20 mouse cellular contexts compared by ENCODE assay signal in the genomic region with DNA sequence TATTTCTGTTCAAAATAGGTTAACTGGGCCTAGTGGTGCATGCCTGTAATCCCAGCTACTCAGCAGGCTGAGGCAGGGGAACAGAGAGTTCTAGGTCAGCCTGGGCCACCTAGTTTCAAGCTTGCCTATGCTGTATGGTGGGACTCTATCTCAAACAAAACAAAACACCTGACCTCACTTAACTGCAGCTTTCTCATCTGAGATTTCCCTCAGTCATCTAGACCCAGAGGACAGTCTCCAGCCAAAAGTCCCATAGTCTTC. TPM values are rescaled to one million over a fixed set of nuclear protein-coding genes. Genes with fewer than 3 reads are reported as not detected.
DNase-seq lines count a peak whose midpoint lies in the region; ATAC-seq lines count a peak whose summit lies in the region.
"Had no signal": no experiment of that assay in that cellular context is flagged by ENCODE, and none has a peak within 500 bp of the region (broad histone marks: within the 10 kb centered on the region; RNA-seq: fewer than 3 reads in every experiment).

No protein-coding gene starts in this region.

- H3K27me3 ChIP-seq in forebrain, embryonic 13.5 days = no peaks in the 10 kb centered on the region
- no peaks in the 10 kb centered on the region for H3K27me3 ChIP-seq in limb, embryonic 13.5 days
- H3K27me3 ChIP-seq: CH12.LX; heart, embryonic 12.5 days; hindbrain, embryonic 15.5 days; limb, embryonic 15.5 days; midbrain, embryonic 13.5 days; neural tube, embryonic 13.5 days had no signal

- H3K9ac ChIP-seq in forebrain, embryonic 13.5 days = no peak overlapping the region
- no peak overlapping the region for H3K9ac ChIP-seq in limb, embryonic 13.5 days
- H3K9ac ChIP-seq: heart, embryonic 12.5 days; hindbrain, embryonic 15.5 days; limb, embryonic 15.5 days; midbrain, embryonic 13.5 days; neural tube, embryonic 13.5 days had no signal

- peak; percentile 50; the same call in 1 of the 2 replicates for ATAC-seq in common myeloid progenitor, adult 5-6 weeks (replicated peaks; ENCODE audit: low read depth, poor library complexity, severe bottlenecking)
- ATAC-seq in forebrain, embryonic 13.5 days = no peak
- peak; percentile 16; the same call in 1 of the 2 replicates for ATAC-seq in limb, embryonic 13.5 days (ENCODE audit: low FRiP score, low read depth)
- ATAC-seq: intestine, embryonic 16.5 days; lung, postnatal 0 days; midbrain, embryonic 13.5 days had no signal

- H3K9me3 ChIP-seq in forebrain, embryonic 13.5 days (replicated peaks) = no peaks in the 10 kb centered on the region
- H3K9me3 ChIP-seq in limb, embryonic 13.5 days = 0 out of 2 replicates have a peak, but pooled peaks cover 3% of the 10 kb centered on the region
- H3K9me3 ChIP-seq: hindbrain, embryonic 15.5 days; limb, embryonic 15.5 days; midbrain, embryonic 13.5 days; neural tube, embryonic 13.5 days had no signal

- no peaks in the 10 kb centered on the region for H3K36me3 ChIP-seq in forebrain, embryonic 13.5 days (ENCODE audit: poor library complexity, severe bottlenecking)
- no peaks in the 10 kb centered on the region for H3K36me3 ChIP-seq in limb, embryonic 13.5 days
- H3K36me3 ChIP-seq: heart, embryonic 12.5 days; hindbrain, embryonic 15.5 days; limb, embryonic 15.5 days; midbrain, embryonic 13.5 days; neural tube, embryonic 13.5 days had no signal

- H3K4me1 ChIP-seq in forebrain, embryonic 13.5 days = peaks cover 24% of the 10 kb centered on the region
- peaks cover 10% of the 10 kb centered on the region for H3K4me1 ChIP-seq in limb, embryonic 13.5 days

- H3K4me3 ChIP-seq in forebrain, embryonic 13.5 days = no peak overlapping the region
- H3K4me3 ChIP-seq in limb, embryonic 13.5 days = no peak overlapping the region
- H3K4me3 ChIP-seq: heart, embryonic 12.5 days; hindbrain, embryonic 15.5 days; limb, embryonic 15.5 days; midbrain, embryonic 13.5 days; neural tube, embryonic 13.5 days had no signal

- peak; percentile 53 for DNase-seq in gastrocnemius, adult 18-20 months (ENCODE audit: low spot score)
- no peak for DNase-seq in gastrocnemius, postnatal 14 days
- no peak for DNase-seq in cerebellum, adult 9-11 months
- no peak for DNase-seq in cerebellum, adult 11-12 months
- DNase-seq: adrenal gland, postnatal 14 days; cerebellum, adult 11 months; cerebellum, postnatal 36 days; kidney, postnatal 10 days; thymus, postnatal 36 days had no signal

- intact Hi-C loops in gastrocnemius, postnatal 14 days (cut with DNase I; ENCODE audit: low total_unique reads) = no loop called here

- 0 out of 2 replicates have a peak overlapping the region, but pooled peaks have one; percentile 4 for H3K4me2 ChIP-seq in forebrain, embryonic 13.5 days
- H3K4me2 ChIP-seq in limb, embryonic 13.5 days (replicated peaks) = no peak overlapping the region
- H3K4me2 ChIP-seq: heart, embryonic 12.5 days; hindbrain, embryonic 15.5 days; limb, embryonic 15.5 days; midbrain, embryonic 13.5 days; neural tube, embryonic 13.5 days had no signal

- no peak overlapping the region; the same call in 1 of the 2 replicates for H3K27ac ChIP-seq in forebrain, embryonic 13.5 days
- no peak overlapping the region for H3K27ac ChIP-seq in limb, embryonic 13.5 days
- H3K27ac ChIP-seq: hindbrain, embryonic 15.5 days; limb, embryonic 15.5 days; midbrain, embryonic 13.5 days; neural tube, embryonic 13.5 days had no signal

RNA-seq across cellular contexts. Expression of a gene that starts 27.0 kb away (rescaled TPM):
- 10 to 100 TPM; 33.3 to 42.8 TPM for total RNA-seq in gastrocnemius, adult 18-20 months (2021)
- 10 to 100 TPM; 55.3 to 68.7 TPM for total RNA-seq in gastrocnemius, postnatal 14 days (2021)
- 278 and 284 TPM in 2 replicates for total RNA-seq in common myeloid progenitor, adult 5-6 weeks (2017)
- polyA plus RNA-seq in forebrain, embryonic 13.5 days (2015; fragmentation: Nextera tagmentation; extraction: Ambion mirVana) = 374 and 387 TPM in 2 replicates
- polyA plus RNA-seq in limb, embryonic 13.5 days (2015; fragmentation: Nextera tagmentation; extraction: Ambion mirVana) = 652 and 680 TPM in 2 replicates
